Mouse (Mus musculus) E14TG2a.4 (cell line): ENCODE data around the gene Ptx4.

Experiments used
- CTCF ChIP-seq: conservative IDR thresholded peaks from 2 replicates; pipeline ENCODE4 v1.5.1; 2014; ENCODE audit warnings: low read length
- NANOG ChIP-seq: IDR thresholded peaks from 2 replicates; pipeline ENCODE4 v1.6.1; 2014; ENCODE audit warnings: borderline replicate concordance, low read length, mixed read lengths

DNA sequence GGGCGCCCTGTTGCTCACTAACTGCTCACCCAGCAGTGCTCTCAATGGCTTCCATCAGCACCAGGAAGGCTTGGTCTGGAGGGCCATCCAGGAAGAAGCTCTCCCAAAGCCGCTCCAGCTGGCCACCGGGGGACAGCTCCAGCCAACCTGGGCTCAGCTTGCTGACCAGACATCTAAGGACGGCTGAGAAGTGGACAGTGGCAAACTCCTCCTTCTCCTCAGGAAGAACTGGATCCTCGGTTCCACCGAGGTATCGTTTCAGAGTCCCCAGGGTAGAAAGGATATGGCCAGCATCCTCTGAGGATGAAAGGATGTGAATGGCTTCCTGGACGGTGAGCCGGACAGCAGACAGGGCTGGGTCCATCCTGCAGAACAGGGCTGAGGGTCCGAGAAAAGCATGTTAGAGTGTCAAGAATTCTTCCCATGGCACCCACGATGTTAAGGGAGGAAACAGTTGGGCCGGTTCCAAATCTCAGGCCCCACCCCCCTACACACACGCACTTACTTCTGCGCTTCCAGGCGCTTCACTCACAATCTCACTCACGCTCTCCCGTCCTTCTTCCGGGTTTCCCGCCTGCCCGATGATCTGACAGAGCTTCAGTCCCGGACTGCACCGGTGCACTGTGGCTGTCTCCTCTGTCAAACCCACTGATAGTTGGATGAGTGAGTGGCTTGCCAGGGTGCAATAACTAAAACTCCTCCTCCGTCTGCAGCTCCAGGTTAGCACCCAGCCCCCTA lies 5.5 kb upstream of the Ptx4 start:
- TF ChIP-seq CTCF = no peak
- no peak for TF ChIP-seq NANOG
